10 mouse cellular contexts compared by ENCODE assay signal in genomic region chr3:83128449-83128922, GRCm38 (mm10). TPM values are rescaled to one million over a fixed set of nuclear protein-coding genes. Genes with fewer than 3 reads are reported as not detected.
DNase-seq lines count a peak whose midpoint lies in the region; ATAC-seq and TF ChIP-seq lines count a peak whose summit lies in the region.
"Had no signal": no experiment of that assay in that cellular context is flagged by ENCODE, and none has a peak within 500 bp of the region (broad histone marks: within the 10 kb centered on the region; RNA-seq: fewer than 3 reads in every experiment).

No protein-coding gene starts in this region.

- no peak overlapping the region for H3K27ac ChIP-seq in embryonic facial prominence, embryonic 15.5 days (replicated peaks)
- H3K27ac ChIP-seq in hindbrain, postnatal 0 days = no peak overlapping the region

- H3K36me3 ChIP-seq in E14TG2a.4 (ENCODE audit: insufficient read depth, low read length) = no peaks in the 10 kb centered on the region
- H3K36me3 ChIP-seq in embryonic facial prominence, embryonic 15.5 days = no peaks in the 10 kb centered on the region
- no peaks in the 10 kb centered on the region for H3K36me3 ChIP-seq in hindbrain, postnatal 0 days (ENCODE audit: insufficient read depth, low read length)

- H3K9me3 ChIP-seq in E14TG2a.4 (ENCODE audit: low read length) = 0 out of 2 replicates have a peak, but pooled peaks cover 4% of the 10 kb centered on the region
- no peaks in the 10 kb centered on the region for H3K9me3 ChIP-seq in embryonic facial prominence, embryonic 15.5 days (replicated peaks)
- no peaks in the 10 kb centered on the region for H3K9me3 ChIP-seq in hindbrain, postnatal 0 days (ENCODE audit: low read length)

- peak; percentile 16 to 28 for DNase-seq in cerebellum, postnatal 25 days
- DNase-seq in cerebellum, adult 9-11 months = no peak
- peak; percentile 54 for DNase-seq in hindbrain, postnatal 0 days (ENCODE audit: low spot score)
- DNase-seq in mesoderm, embryonic 11.5 days (ENCODE audit: low read depth, low spot score) = peak; percentile 26
- no peak for DNase-seq in adipocyte (ENCODE audit: low spot score)

- peaks cover 16% of the 10 kb centered on the region for H3K4me1 ChIP-seq in E14TG2a.4 (replicated peaks; ENCODE audit: low read depth, low read length)
- H3K4me1 ChIP-seq in embryonic facial prominence, embryonic 15.5 days = peaks cover 35% of the 10 kb centered on the region
- no peaks in the 10 kb centered on the region for H3K4me1 ChIP-seq in hindbrain, postnatal 0 days (ENCODE audit: insufficient read depth, low read length)

- no peak for TF ChIP-seq CTCF in E14TG2a.4 (conservative IDR thresholded peaks at IDR 0.05; ENCODE audit: low read length)
- no peak for TF ChIP-seq CTCF in hindbrain, postnatal 0 days (IDR thresholded peaks at IDR 0.05; ENCODE audit: low read depth)

- no peak for ATAC-seq in embryonic facial prominence, embryonic 15.5 days (ENCODE audit: insufficient number of reproducible peaks, low FRiP score, low TSS enrichment, low read depth)
- peak; percentile 22 for ATAC-seq in hindbrain, postnatal 0 days
- no peak for ATAC-seq in CD4-positive, CD25-positive, alpha-beta regulatory T cell, adult 4 months

- peaks cover 72% of the 10 kb centered on the region for H3K27me3 ChIP-seq in E14TG2a.4 (ENCODE audit: insufficient read depth, low read length)
- H3K27me3 ChIP-seq in embryonic facial prominence, embryonic 15.5 days = peaks cover 65% of the 10 kb centered on the region
- H3K27me3 ChIP-seq in hindbrain, postnatal 0 days (ENCODE audit: insufficient read depth, low read length) = peaks cover 20% of the 10 kb centered on the region; the same call in 1 of the 2 replicates

- under 1% methylated on average over 43 of the region's 43 CpGs for WGBS in embryonic facial prominence, embryonic 15.5 days
- under 1% methylated on average over 43 of the region's 43 CpGs for WGBS in hindbrain, postnatal 0 days

- H3K9ac ChIP-seq in embryonic facial prominence, embryonic 15.5 days = peak overlapping the region; percentile 21
- peak overlapping the region; percentile 50 for H3K9ac ChIP-seq in hindbrain, postnatal 0 days (replicated peaks; ENCODE audit: low read length)

- peak overlapping the region; percentile 98 for H3K4me2 ChIP-seq in embryonic facial prominence, embryonic 15.5 days (replicated peaks)
- H3K4me2 ChIP-seq in hindbrain, postnatal 0 days (ENCODE audit: low read depth, low read length) = peak overlapping the region; percentile 80

- H3K4me3 ChIP-seq in E14TG2a.4 (replicated peaks; ENCODE audit: low read length) = peak overlapping the region; percentile 71
- H3K4me3 ChIP-seq in embryonic facial prominence, embryonic 15.5 days (replicated peaks) = peak overlapping the region; percentile 55
- H3K4me3 ChIP-seq in hindbrain, postnatal 0 days (ENCODE audit: low read length) = peak overlapping the region; percentile 60
- H3K4me3 ChIP-seq: myocyte had no signal

RNA-seq across cellular contexts. Expression of gene Dchs2, which starts 0.7 kb away (rescaled TPM):
- 1.1 and 1.2 TPM in 2 replicates for polyA plus RNA-seq in embryonic facial prominence, embryonic 15.5 days (2015; fragmentation: Nextera tagmentation; extraction: Ambion mirVana)
- 10.5 and 11.1 TPM in 2 replicates for total RNA-seq in hindbrain, postnatal 0 days (2014; rRNA removed)
- polyA plus RNA-seq in hindbrain, postnatal 0 days (2015; fragmentation: Nextera tagmentation; extraction: Ambion mirVana) = 0.48 and 0.55 TPM in 2 replicates
- polyA plus RNA-seq in CD4-positive, CD25-positive, alpha-beta regulatory T cell, adult 4 months (2017; shearing (Covaris generic)) = not detected
- total RNA-seq: common myeloid progenitor, adult 5-6 weeks had no signal

Comparison
In these comparisons a context has a peak if more than half of its experiments do, and no peak if none do; other contexts are left out.
1. DNase-seq: peak in cerebellum, postnatal 25 days (2 of 2), hindbrain, postnatal 0 days (single experiment) and mesoderm, embryonic 11.5 days (single experiment); none in cerebellum, adult 9-11 months (single experiment) and adipocyte (single experiment).
2. Peak in every context shown above with its lines, with median percentiles within 50 percentile points of each other: H3K4me3 ChIP-seq.